Mouse (Mus musculus): ENCODE results near the gene Asna1.

Gene Asna1

GRCm38 (mm10) chr8:85067155-85067554 lies 42.1 kb upstream of the Asna1 start:
- no peak for TF ChIP-seq CTCF (conservative IDR thresholded peaks at IDR 0.05; ENCODE audit: low read length)
- no peak for TF ChIP-seq POU5F1 (IDR thresholded peaks at IDR 0.05; ENCODE audit: borderline replicate concordance, low read length)
- TF ChIP-seq NANOG (IDR thresholded peaks at IDR 0.05; ENCODE audit: borderline replicate concordance, low read length): no peak

DNA sequence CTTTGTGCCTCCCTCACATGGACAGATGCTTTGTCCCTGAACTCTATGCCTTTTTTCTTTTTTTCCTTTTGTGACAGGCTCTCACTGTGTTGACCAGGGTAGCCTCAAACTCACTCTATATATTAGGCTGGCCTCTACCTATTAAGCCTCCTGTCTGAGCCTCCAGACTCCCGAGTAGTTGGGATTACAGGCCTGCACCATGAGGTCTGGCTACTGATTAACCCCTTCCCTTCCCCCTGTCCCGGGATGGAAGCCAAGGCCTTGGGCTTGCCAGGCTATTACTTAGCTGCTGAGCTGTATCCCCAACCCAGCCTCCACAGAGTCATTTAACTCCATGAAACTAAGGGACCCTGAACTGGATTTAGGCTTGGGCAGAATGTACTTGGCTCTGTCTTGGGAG lies 40.1 kb upstream of the Asna1 start:
- peaks cover 45% of the 10 kb centered on the region for H3K4me1 ChIP-seq (replicated peaks; ENCODE audit: low read depth, low read length)
- H3K36me3 ChIP-seq (ENCODE audit: insufficient read depth, low read length): peaks cover 75% of the 10 kb centered on the region
- no peak overlapping the region for H3K4me3 ChIP-seq (replicated peaks; ENCODE audit: low read length)
- no peaks in the 10 kb centered on the region for H3K9me3 ChIP-seq (ENCODE audit: low read length)
- no peaks in the 10 kb centered on the region for H3K27me3 ChIP-seq (ENCODE audit: insufficient read depth, low read length)
- no peak for TF ChIP-seq NANOG (IDR thresholded peaks at IDR 0.05; ENCODE audit: borderline replicate concordance, low read length)
- TF ChIP-seq CTCF (conservative IDR thresholded peaks at IDR 0.05; ENCODE audit: low read length): no peak
- no peak for TF ChIP-seq POU5F1 (IDR thresholded peaks at IDR 0.05; ENCODE audit: borderline replicate concordance, low read length)

More at GRCm38 (mm10) chr8:85067155-85067554, 42.1 kb upstream of the Asna1 start:
- peaks cover 68% of the 10 kb centered on the region for H3K36me3 ChIP-seq (ENCODE audit: insufficient read depth, low read length)
- no peak overlapping the region for H3K4me3 ChIP-seq (replicated peaks; ENCODE audit: low read length)
- H3K9me3 ChIP-seq (ENCODE audit: low read length): no peaks in the 10 kb centered on the region
- no peaks in the 10 kb centered on the region for H3K27me3 ChIP-seq (ENCODE audit: insufficient read depth, low read length)
- H3K4me1 ChIP-seq (replicated peaks; ENCODE audit: low read depth, low read length): peaks cover 31% of the 10 kb centered on the region

DNA sequence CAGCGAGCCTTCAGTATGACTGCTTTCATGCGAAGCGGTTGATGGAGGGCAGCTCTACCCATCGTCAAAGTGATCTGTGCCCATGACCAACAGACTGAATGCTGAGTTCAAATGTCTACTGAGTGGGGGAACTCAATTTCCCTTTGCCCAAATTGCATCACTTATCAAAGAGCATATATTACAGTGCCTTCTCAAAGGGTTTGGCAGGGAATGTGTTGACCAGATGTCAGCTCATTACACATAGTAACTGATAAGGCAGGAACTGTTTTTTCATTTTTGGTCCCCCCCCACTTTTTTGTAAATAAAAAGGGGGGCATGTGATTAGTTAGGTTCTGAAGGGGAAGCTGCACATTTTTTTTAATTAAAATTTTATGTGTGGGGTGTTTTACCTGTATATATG lies 37.5 kb upstream of the Asna1 start:
- peaks cover 68% of the 10 kb centered on the region for H3K36me3 ChIP-seq (ENCODE audit: insufficient read depth, low read length)
- peaks cover 48% of the 10 kb centered on the region for H3K4me1 ChIP-seq (replicated peaks; ENCODE audit: low read depth, low read length)
- H3K9me3 ChIP-seq (ENCODE audit: low read length): no peaks in the 10 kb centered on the region
- no peaks in the 10 kb centered on the region for H3K27me3 ChIP-seq (ENCODE audit: insufficient read depth, low read length)
- no peak for TF ChIP-seq POU5F1 (IDR thresholded peaks at IDR 0.05; ENCODE audit: borderline replicate concordance, low read length)
- TF ChIP-seq NANOG (IDR thresholded peaks at IDR 0.05; ENCODE audit: borderline replicate concordance, low read length): no peak
- TF ChIP-seq CTCF (conservative IDR thresholded peaks at IDR 0.05; ENCODE audit: low read length): no peak
- H3K4me3 ChIP-seq (replicated peaks; ENCODE audit: low read length): no peak overlapping the region

- H3K4me3 ChIP-seq (replicated peaks; ENCODE audit: low read length): peak within 1 kb of the TSS; percentile 97
- H3K9me3 ChIP-seq (ENCODE audit: low read length): no peaks in the 10 kb centered on the region
- peaks cover 61% of the 10 kb centered on the region for H3K4me1 ChIP-seq (replicated peaks; ENCODE audit: low read depth, low read length)
- H3K36me3 ChIP-seq (ENCODE audit: insufficient read depth, low read length): peaks cover 66% of the 10 kb centered on the region
- H3K27me3 ChIP-seq (ENCODE audit: insufficient read depth, low read length): no peaks in the 10 kb centered on the region
- TF ChIP-seq CTCF (conservative IDR thresholded peaks at IDR 0.05; ENCODE audit: low read length): no peak
- no peak for TF ChIP-seq POU5F1 (IDR thresholded peaks at IDR 0.05; ENCODE audit: borderline replicate concordance, low read length)
- TF ChIP-seq NANOG (IDR thresholded peaks at IDR 0.05; ENCODE audit: borderline replicate concordance, low read length): no peak
Observed at GRCm38 (mm10) chr8:85059879-85060616, 35.0 kb upstream of the Asna1 start, which contains the start of gene Fbxw9. Fbxw9 (plus strand) TSS chr8:85060055.

DNA sequence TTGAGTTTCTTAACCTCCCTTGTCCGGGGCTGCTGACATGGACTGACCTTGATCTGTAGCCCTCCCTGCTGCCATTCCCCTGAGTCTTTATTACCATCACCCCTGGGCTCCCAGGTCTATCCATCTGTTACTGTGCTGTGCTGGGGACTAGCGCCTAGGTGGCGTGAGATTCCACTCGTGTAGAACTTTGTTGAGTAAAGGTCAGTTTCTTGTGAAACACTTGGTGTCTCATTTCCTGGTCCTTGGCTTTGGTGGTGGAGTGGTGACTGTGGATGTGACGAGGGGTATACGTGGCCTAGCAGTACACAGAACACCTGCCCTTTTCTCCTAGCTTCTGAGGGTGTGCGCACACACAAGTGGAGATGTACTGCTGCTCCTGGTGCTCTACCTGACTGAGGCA lies 32.3 kb upstream of the Asna1 start:
- H3K36me3 ChIP-seq (ENCODE audit: insufficient read depth, low read length): peaks cover 73% of the 10 kb centered on the region
- TF ChIP-seq CTCF (conservative IDR thresholded peaks at IDR 0.05; ENCODE audit: low read length) (no peak), NANOG (IDR thresholded peaks at IDR 0.05; ENCODE audit: borderline replicate concordance, low read length) (no peak), POU5F1 (IDR thresholded peaks at IDR 0.05; ENCODE audit: borderline replicate concordance, low read length) (no peak)
- H3K4me3 ChIP-seq (replicated peaks; ENCODE audit: low read length): no peak overlapping the region
- no peaks in the 10 kb centered on the region for H3K27me3 ChIP-seq (ENCODE audit: insufficient read depth, low read length)
- peaks cover 69% of the 10 kb centered on the region for H3K4me1 ChIP-seq (replicated peaks; ENCODE audit: low read depth, low read length)
- no peaks in the 10 kb centered on the region for H3K9me3 ChIP-seq (ENCODE audit: low read length)

DNA sequence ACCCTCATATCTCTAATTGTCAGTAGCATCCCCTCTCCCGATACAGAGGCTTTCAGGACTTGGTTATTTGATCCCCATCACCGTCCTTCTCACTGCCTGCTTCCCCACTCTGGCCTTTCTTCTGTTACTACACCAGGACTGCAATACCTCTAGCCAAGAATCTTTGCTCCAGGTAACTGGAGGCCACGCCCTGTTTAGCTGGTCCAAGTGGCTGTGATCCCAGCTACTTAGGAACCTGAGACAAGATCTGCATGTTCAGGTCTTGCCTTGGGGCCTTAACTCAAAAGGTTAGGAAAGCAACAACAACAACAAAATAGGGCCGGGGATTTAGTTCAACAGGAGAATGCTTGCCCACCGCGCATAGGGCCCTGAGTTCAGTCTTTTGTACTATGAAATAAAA lies 18.5 kb upstream of the Asna1 start:
- Histone ChIP-seq H3K4me1 (replicated peaks; ENCODE audit: low read depth, low read length) (peaks cover 85% of the 10 kb centered on the region), H3K4me3 (replicated peaks; ENCODE audit: low read length) (no peak overlapping the region), H3K27me3 (ENCODE audit: insufficient read depth, low read length) (no peaks in the 10 kb centered on the region), H3K9me3 (ENCODE audit: low read length) (no peaks in the 10 kb centered on the region), H3K36me3 (ENCODE audit: insufficient read depth, low read length) (peaks cover 98% of the 10 kb centered on the region)
- TF ChIP-seq POU5F1 (IDR thresholded peaks at IDR 0.05; ENCODE audit: borderline replicate concordance, low read length) (no peak), NANOG (IDR thresholded peaks at IDR 0.05; ENCODE audit: borderline replicate concordance, low read length) (no peak), CTCF (conservative IDR thresholded peaks at IDR 0.05; ENCODE audit: low read length) (no peak)

- H3K4me3 ChIP-seq (replicated peaks; ENCODE audit: low read length): peak overlapping the region; percentile 94
- H3K36me3 ChIP-seq (ENCODE audit: insufficient read depth, low read length): peaks cover 55% of the 10 kb centered on the region
- H3K27me3 ChIP-seq (ENCODE audit: insufficient read depth, low read length): no peaks in the 10 kb centered on the region
- peaks cover 67% of the 10 kb centered on the region for H3K4me1 ChIP-seq (replicated peaks; ENCODE audit: low read depth, low read length)
- no peaks in the 10 kb centered on the region for H3K9me3 ChIP-seq (ENCODE audit: low read length)
- TF ChIP-seq NANOG (IDR thresholded peaks at IDR 0.05; ENCODE audit: borderline replicate concordance, low read length) (no peak), CTCF (conservative IDR thresholded peaks at IDR 0.05; ENCODE audit: low read length) (no peak), POU5F1 (IDR thresholded peaks at IDR 0.05; ENCODE audit: borderline replicate concordance, low read length) (no peak)
Observed at GRCm38 (mm10) chr8:85037681-85038531, 12.8 kb upstream of the Asna1 start.

GRCm38 (mm10) chr8:85037366-85037680 lies 12.2 kb upstream of the Asna1 start:
- Histone ChIP-seq H3K36me3 (ENCODE audit: insufficient read depth, low read length) (peaks cover 56% of the 10 kb centered on the region), H3K4me3 (replicated peaks; ENCODE audit: low read length) (peak overlapping the region; percentile 94), H3K27me3 (ENCODE audit: insufficient read depth, low read length) (no peaks in the 10 kb centered on the region), H3K4me1 (replicated peaks; ENCODE audit: low read depth, low read length) (peaks cover 70% of the 10 kb centered on the region), H3K9me3 (ENCODE audit: low read length) (no peaks in the 10 kb centered on the region)
- TF ChIP-seq NANOG (IDR thresholded peaks at IDR 0.05; ENCODE audit: borderline replicate concordance, low read length) (no peak), POU5F1 (IDR thresholded peaks at IDR 0.05; ENCODE audit: borderline replicate concordance, low read length) (no peak), CTCF (conservative IDR thresholded peaks at IDR 0.05; ENCODE audit: low read length) (no peak)
